Comparison of ENCODE assay signal across 9 mouse cellular contexts in genomic region chr5:143000091-143000490, GRCm38 (mm10). TPM values are rescaled to one million over a fixed set of nuclear protein-coding genes. Genes with fewer than 3 reads are reported as not detected.
DNase-seq lines count a peak whose midpoint lies in the region; ATAC-seq and TF ChIP-seq lines count a peak whose summit lies in the region.
"Had no signal": no experiment of that assay in that cellular context is flagged by ENCODE, and none has a peak within 500 bp of the region (broad histone marks: within the 10 kb centered on the region; RNA-seq: fewer than 3 reads in every experiment).

No protein-coding gene starts in this region.

- H3K27ac ChIP-seq in forebrain, embryonic 12.5 days = peak overlapping the region; percentile 88
- H3K27ac ChIP-seq in forebrain, embryonic 13.5 days = no peak overlapping the region
- peak overlapping the region; percentile 95 for H3K27ac ChIP-seq in lung, embryonic 14.5 days (ENCODE audit: low read depth)
- H3K27ac ChIP-seq in hindbrain, embryonic 14.5 days = peak overlapping the region; percentile 74
- H3K27ac ChIP-seq in neural tube, embryonic 12.5 days = 0 out of 2 replicates have a peak overlapping the region, but pooled peaks have one; percentile 53

- no peaks in the 10 kb centered on the region for H3K27me3 ChIP-seq in forebrain, embryonic 12.5 days
- H3K27me3 ChIP-seq in forebrain, embryonic 13.5 days = no peaks in the 10 kb centered on the region
- no peaks in the 10 kb centered on the region for H3K27me3 ChIP-seq in lung, embryonic 14.5 days (ENCODE audit: insufficient read depth, low read length)
- no peaks in the 10 kb centered on the region for H3K27me3 ChIP-seq in hindbrain, embryonic 14.5 days (ENCODE audit: control insufficient read depth, insufficient read depth, low read length)
- no peaks in the 10 kb centered on the region for H3K27me3 ChIP-seq in neural tube, embryonic 12.5 days (replicated peaks)

- peaks cover 10% of the 10 kb centered on the region for H3K4me1 ChIP-seq in forebrain, embryonic 12.5 days
- H3K4me1 ChIP-seq in forebrain, embryonic 13.5 days = peaks cover 9% of the 10 kb centered on the region
- H3K4me1 ChIP-seq in lung, embryonic 14.5 days (ENCODE audit: insufficient read depth) = no peaks in the 10 kb centered on the region
- peaks cover 10% of the 10 kb centered on the region for H3K4me1 ChIP-seq in hindbrain, embryonic 14.5 days (replicated peaks; ENCODE audit: control insufficient read depth, insufficient read depth, low read length)
- H3K4me1 ChIP-seq in neural tube, embryonic 12.5 days = peaks cover 14% of the 10 kb centered on the region

- no peak overlapping the region for H3K4me3 ChIP-seq in forebrain, embryonic 12.5 days (replicated peaks)
- no peak overlapping the region for H3K4me3 ChIP-seq in forebrain, embryonic 13.5 days
- no peak overlapping the region for H3K4me3 ChIP-seq in lung, embryonic 14.5 days (ENCODE audit: low read depth, low read length)
- H3K4me3 ChIP-seq in hindbrain, embryonic 14.5 days (replicated peaks; ENCODE audit: low read length) = no peak overlapping the region
- no peak overlapping the region for H3K4me3 ChIP-seq in neural tube, embryonic 12.5 days

- H3K9me3 ChIP-seq in forebrain, embryonic 12.5 days = no peaks in the 10 kb centered on the region
- no peaks in the 10 kb centered on the region for H3K9me3 ChIP-seq in forebrain, embryonic 13.5 days (replicated peaks)
- H3K9me3 ChIP-seq in lung, embryonic 14.5 days (ENCODE audit: low read depth, low read length) = no peaks in the 10 kb centered on the region
- H3K9me3 ChIP-seq in hindbrain, embryonic 14.5 days (ENCODE audit: control insufficient read depth, low read length) = no peaks in the 10 kb centered on the region
- H3K9me3 ChIP-seq in neural tube, embryonic 12.5 days = no peaks in the 10 kb centered on the region

- H3K9ac ChIP-seq in forebrain, embryonic 12.5 days = no peak overlapping the region
- no peak overlapping the region for H3K9ac ChIP-seq in forebrain, embryonic 13.5 days
- H3K9ac ChIP-seq in lung, embryonic 14.5 days = no peak overlapping the region
- no peak overlapping the region for H3K9ac ChIP-seq in hindbrain, embryonic 14.5 days
- no peak overlapping the region for H3K9ac ChIP-seq in neural tube, embryonic 12.5 days

- TF ChIP-seq CTCF in lung, embryonic 14.5 days (IDR thresholded peaks at IDR 0.05; ENCODE audit: low read depth) = no peak

- no peak for DNase-seq in lung, embryonic 14.5 days
- DNase-seq in lung, postnatal 14 days = no peak
- DNase-seq in hindbrain, embryonic 14.5 days (ENCODE audit: low spot score) = no peak
- DNase-seq in right cerebral cortex, postnatal 4 days = no peak
- DNase-seq: cerebellum, adult 8-10 months had no signal

- WGBS in forebrain, embryonic 12.5 days = 61% methylated on average over 4 of the region's 4 CpGs
- 62% methylated on average over 4 of the region's 4 CpGs for WGBS in forebrain, embryonic 13.5 days
- whole genome bisulfite sequencing in lung, embryonic 14.5 days = 30% methylated on average over 4 of the region's 4 CpGs
- 51% methylated on average over 4 of the region's 4 CpGs for WGBS in hindbrain, embryonic 14.5 days
- WGBS in neural tube, embryonic 12.5 days = 44% methylated on average over 4 of the region's 4 CpGs

- ATAC-seq in forebrain, embryonic 12.5 days (ENCODE audit: low FRiP score) = no peak
- ATAC-seq in forebrain, embryonic 13.5 days = no peak
- ATAC-seq in lung, embryonic 14.5 days (ENCODE audit: insufficient read depth) = no peak
- ATAC-seq in hindbrain, embryonic 14.5 days (ENCODE audit: low FRiP score) = no peak
- no peak for ATAC-seq in neural tube, embryonic 12.5 days (ENCODE audit: low FRiP score, low read depth)
- no peak for ATAC-seq in megakaryocyte, adult 5-6 weeks (ENCODE audit: poor library complexity, severe bottlenecking)

- peaks cover 7% of the 10 kb centered on the region for H3K36me3 ChIP-seq in forebrain, embryonic 12.5 days (replicated peaks)
- peaks cover 21% of the 10 kb centered on the region for H3K36me3 ChIP-seq in forebrain, embryonic 13.5 days (ENCODE audit: poor library complexity, severe bottlenecking)
- peaks cover 16% of the 10 kb centered on the region for H3K36me3 ChIP-seq in lung, embryonic 14.5 days (ENCODE audit: insufficient read depth)
- H3K36me3 ChIP-seq in hindbrain, embryonic 14.5 days (replicated peaks; ENCODE audit: control insufficient read depth, insufficient read depth) = peaks cover 22% of the 10 kb centered on the region
- peaks cover 6% of the 10 kb centered on the region; the same call in 1 of the 2 replicates for H3K36me3 ChIP-seq in neural tube, embryonic 12.5 days

- H3K4me2 ChIP-seq in forebrain, embryonic 12.5 days = no peak overlapping the region
- H3K4me2 ChIP-seq in forebrain, embryonic 13.5 days = no peak overlapping the region
- no peak overlapping the region; the same call in 1 of the 2 replicates for H3K4me2 ChIP-seq in lung, embryonic 14.5 days
- no peak overlapping the region for H3K4me2 ChIP-seq in hindbrain, embryonic 14.5 days (replicated peaks)
- 0 out of 2 replicates have a peak overlapping the region, but pooled peaks have one; percentile 18 for H3K4me2 ChIP-seq in neural tube, embryonic 12.5 days (replicated peaks)

RNA-seq across cellular contexts. Expression of gene Fscn1, which starts 39.9 kb away (rescaled TPM):
- 665 and 748 TPM in 2 replicates for polyA plus RNA-seq in forebrain, embryonic 12.5 days (2016; fragmentation: Nextera tagmentation; extraction: Ambion mirVana)
- polyA plus RNA-seq in forebrain, embryonic 13.5 days (2015; fragmentation: Nextera tagmentation; extraction: Ambion mirVana) = 521 and 522 TPM in 2 replicates
- polyA plus RNA-seq in lung, embryonic 14.5 days (2014; fragmentation: Nextera tagmentation; extraction: Ambion mirVana) = 331 and 347 TPM in 2 replicates
- polyA plus RNA-seq in hindbrain, embryonic 14.5 days (2014; fragmentation: Nextera tagmentation; extraction: Ambion mirVana) = 459 and 508 TPM in 2 replicates
- polyA plus RNA-seq in neural tube, embryonic 12.5 days (2016; fragmentation: Nextera tagmentation; extraction: Ambion mirVana) = 733 and 746 TPM in 2 replicates
- not detected in 2 replicates for total RNA-seq in megakaryocyte, adult 5-6 weeks (2015)
- 0.08 and 0.11 TPM in 2 replicates for total RNA-seq in megakaryocyte, adult 5-6 weeks (2017)
